Mouse (Mus musculus) kidney, postnatal 0 days (tissue): Measurements from ENCODE around the gene Tbc1d22a. TPM values are rescaled to one million over a fixed set of nuclear protein-coding genes. Genes with fewer than 3 reads are reported as not detected.

Experiments used
- ATAC-seq: fragments of 200-750 bp; cut with Nextera tagmentation; replicated peaks from 2 replicates; pipeline ENCODE4 v1.8.0; 2017; ENCODE audit warnings: low read depth, moderate number of reproducible peaks, moderate TSS enrichment, moderate library complexity; ENCODE audit not compliant: low FRiP score
- DNase-seq: peaks from one replicate; pipeline ENCODE4 v3.0.0-alpha.2; 2016; ENCODE audit warnings: low spot score
- H3K27ac ChIP-seq: fragments of 300-500 bp; sonication (generic); 2 replicates; pipeline ENCODE4 v1.5.1; 2014; ENCODE audit warnings: mild to moderate bottlenecking
- H3K27me3 ChIP-seq: fragments of 300-500 bp; sonication (generic); 2 replicates; pipeline ENCODE4 v1.6.1; 2014; ENCODE audit warnings: low read length, mixed read lengths; ENCODE audit not compliant: insufficient read depth
- H3K36me3 ChIP-seq: fragments of 300-500 bp; sonication (generic); 2 replicates; pipeline ENCODE4 v1.6.1; 2014; ENCODE audit warnings: low read length, mixed read lengths; ENCODE audit not compliant: insufficient read depth
- H3K4me1 ChIP-seq: fragments of 300-500 bp; sonication (generic); replicated peaks from 2 replicates; pipeline ENCODE4 v1.6.1; 2014; ENCODE audit warnings: antibody characterized with exemption, low read length, mixed read lengths; ENCODE audit not compliant: insufficient read depth
- H3K4me2 ChIP-seq: fragments of 300-500 bp; sonication (generic); 2 replicates; pipeline ENCODE4 v1.6.1; 2014; ENCODE audit warnings: mild to moderate bottlenecking, low read length, moderate library complexity, mixed read lengths
- H3K4me3 ChIP-seq: fragments of 300-500 bp; sonication (generic); replicated peaks from 2 replicates; pipeline ENCODE4 v1.5.1; 2014; ENCODE audit warnings: low read depth, low read length
- H3K9ac ChIP-seq: fragments of 300-500 bp; sonication (generic); 2 replicates; pipeline ENCODE4 v1.6.1; 2014; ENCODE audit warnings: low read depth, low read length
- H3K9me3 ChIP-seq: fragments of 300-500 bp; sonication (generic); replicated peaks from 2 replicates; pipeline ENCODE4 v1.6.1; 2016; ENCODE audit warnings: low read length, inconsistent platforms, mixed read lengths
- CTCF ChIP-seq: IDR thresholded peaks from 2 replicates; pipeline ENCODE4 v1.5.1; 2016; ENCODE audit warnings: antibody characterized with exemption, low read depth, mild to moderate bottlenecking, moderate library complexity
- WGBS: fragments of 180-500 bp; shearing (Covaris S2); extraction: QIAGEN DNeasy Blood & Tissue Kit; methylation state at CpG from one replicate; pipeline ENCODE4 v1.1.7; 2014; 5-methylcytosine and 5-hydroxymethylcytosine counted together
- polyA plus RNA-seq: library from polyadenylated mRNA; unstranded; fragments of >200 nt; fragmentation: Nextera tagmentation; extraction: Ambion mirVana; gene quantifications from 2 replicates; pipeline ENCODE4 v1.2.1, GENCODE M21; 2015

Tbc1d22a gene
- polyA plus RNA-seq, 1 experiment from 2014 or later: 12.7 TPM

DNA sequence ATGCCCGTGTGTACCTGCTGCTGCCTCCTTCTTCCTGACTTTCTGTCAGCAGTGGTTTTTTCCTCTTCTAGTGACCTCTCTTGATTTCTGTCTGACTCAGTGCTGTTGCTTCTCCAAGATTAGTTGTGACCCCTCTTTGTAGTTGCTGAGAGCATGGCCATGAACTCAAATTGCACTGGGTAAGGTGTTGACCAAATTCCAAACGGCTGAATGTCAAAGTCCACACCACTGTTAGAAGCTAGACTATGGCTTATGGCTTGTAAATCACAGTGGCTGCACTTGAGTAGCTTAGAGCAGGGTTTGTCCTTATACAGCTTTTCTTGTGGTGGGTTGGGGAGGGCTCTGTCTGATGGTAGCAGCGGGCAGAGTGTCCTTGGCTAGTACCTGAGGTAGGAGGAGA, 156.6 kb downstream of the Tbc1d22a start:
- no peak for TF ChIP-seq CTCF
- Histone ChIP-seq H3K4me2 (no peak overlapping the region), H3K4me1 (no peaks in the 10 kb centered on the region), H3K36me3 (no peaks in the 10 kb centered on the region), H3K9me3 (no peaks in the 10 kb centered on the region), H3K9ac (no peak overlapping the region), H3K27ac (no peak overlapping the region), H3K4me3 (no peak overlapping the region), H3K27me3 (no peaks in the 10 kb centered on the region)
- DNase-seq (no peak), ATAC-seq (no peak)
- 61% methylated on average over 3 of the region's 3 CpGs for WGBS

DNA sequence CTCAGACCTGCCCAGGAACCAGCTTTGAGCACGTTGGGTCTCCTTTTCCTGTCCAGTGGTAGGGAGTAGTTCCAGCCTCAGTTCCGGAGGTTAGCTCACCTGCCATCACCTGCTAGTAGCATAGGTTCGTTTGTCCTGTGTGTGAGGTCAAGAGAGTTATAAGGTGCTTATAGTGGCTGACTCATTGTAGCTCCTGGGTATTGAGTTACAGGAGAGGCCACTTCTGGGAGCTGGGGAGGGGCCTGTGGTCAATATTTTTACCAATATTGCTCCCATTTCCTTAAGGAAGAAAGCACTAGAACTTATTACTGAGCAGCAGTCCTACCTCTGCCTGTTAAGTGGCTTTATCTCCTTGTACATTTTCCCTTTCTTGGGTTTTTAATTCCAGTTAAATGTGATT, 161.0 kb downstream of the Tbc1d22a start:
- Histone ChIP-seq H3K4me1 (no peaks in the 10 kb centered on the region), H3K9me3 (no peaks in the 10 kb centered on the region), H3K36me3 (no peaks in the 10 kb centered on the region), H3K27me3 (no peaks in the 10 kb centered on the region), H3K9ac (no peak overlapping the region), H3K4me3 (no peak overlapping the region), H3K27ac (no peak overlapping the region), H3K4me2 (no peak overlapping the region)
- DNase-seq (no peak), ATAC-seq (no peak)
- TF ChIP-seq CTCF: no peak
- 51% methylated on average over 3 of the region's 3 CpGs for WGBS

DNA sequence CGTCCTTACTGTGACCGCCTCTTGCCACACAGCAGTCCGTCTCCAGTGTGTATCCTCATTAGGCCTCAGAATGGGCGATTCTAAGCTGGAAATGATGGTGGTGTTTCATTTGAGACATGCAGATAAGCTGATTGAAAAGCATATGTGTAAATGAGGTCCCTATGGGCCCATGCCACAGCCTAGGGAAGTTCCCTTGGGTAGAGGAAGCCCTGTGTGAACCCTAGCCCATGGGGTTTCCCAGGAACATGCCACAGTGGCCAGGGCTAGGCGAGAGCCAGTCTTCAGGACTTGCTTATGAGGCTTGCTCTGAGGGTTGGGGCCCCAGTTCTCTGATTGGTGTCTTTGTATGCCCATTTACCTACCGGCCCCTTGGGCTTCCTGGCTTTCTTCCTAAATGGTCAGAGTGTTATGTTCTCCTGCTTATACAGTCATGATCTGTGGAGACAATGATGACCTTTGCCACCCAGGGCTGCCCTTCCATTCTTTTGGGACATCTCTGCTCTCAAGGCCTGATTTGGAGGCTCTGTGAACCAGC, 161.7 kb downstream of the Tbc1d22a start:
- 71% methylated on average over 6 of the region's 6 CpGs for WGBS
- no peak overlapping the region for H3K27ac ChIP-seq
- H3K27me3 ChIP-seq: no peaks in the 10 kb centered on the region
- H3K4me1 ChIP-seq: no peaks in the 10 kb centered on the region
- no peak for TF ChIP-seq CTCF
- H3K36me3 ChIP-seq: no peaks in the 10 kb centered on the region
- no peak overlapping the region for H3K4me2 ChIP-seq
- no peaks in the 10 kb centered on the region for H3K9me3 ChIP-seq
- ATAC-seq (no peak), DNase-seq (no peak)
- H3K4me3 ChIP-seq: no peak overlapping the region
- no peak overlapping the region for H3K9ac ChIP-seq

DNA sequence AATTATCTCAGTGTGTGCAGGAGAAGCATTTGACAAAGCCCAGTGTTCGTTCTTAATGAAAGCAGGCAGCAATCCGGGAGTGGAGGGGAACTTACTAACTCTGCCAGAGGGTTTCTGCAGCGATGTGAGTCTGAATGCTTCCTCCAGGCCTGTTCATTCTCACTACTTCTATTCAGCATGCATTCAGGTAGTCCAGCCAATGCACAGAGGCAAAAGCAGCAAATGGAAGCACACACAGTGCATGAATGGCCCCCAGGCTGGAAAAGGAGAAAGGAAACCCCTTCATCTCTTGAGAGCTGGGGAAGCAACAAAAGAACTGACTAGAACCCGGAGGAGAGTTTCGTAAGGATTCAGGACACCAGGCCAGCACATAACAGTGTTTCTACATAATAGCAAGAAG, 169.0 kb downstream of the Tbc1d22a start:
- no peaks in the 10 kb centered on the region for H3K36me3 ChIP-seq
- no peak for DNase-seq

DNA sequence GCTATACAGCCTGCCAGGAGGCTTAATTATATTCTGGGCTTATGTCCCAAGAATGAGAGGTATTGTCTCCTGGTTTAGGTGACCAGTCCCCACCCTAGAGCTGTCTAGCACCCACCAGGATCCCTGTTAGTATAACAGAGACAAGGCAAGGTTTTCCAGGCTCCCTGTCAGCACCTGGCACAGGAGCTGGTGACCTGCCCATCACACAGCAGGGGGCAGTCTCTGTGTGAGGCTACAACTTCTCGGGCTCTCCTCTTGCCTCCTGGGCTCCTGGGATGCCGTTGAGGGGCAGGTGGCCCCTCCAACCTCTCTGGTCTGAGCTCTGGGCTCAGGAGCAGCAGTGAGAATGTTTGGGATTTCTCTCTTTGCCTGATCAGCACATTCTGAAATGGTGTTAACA, 171.2 kb downstream of the Tbc1d22a start:
- WGBS: 52% methylated on average over 2 of the region's 2 CpGs
- no peaks in the 10 kb centered on the region for H3K4me1 ChIP-seq
- H3K36me3 ChIP-seq: no peaks in the 10 kb centered on the region
- no peak overlapping the region for H3K27ac ChIP-seq
- H3K27me3 ChIP-seq: no peaks in the 10 kb centered on the region
- no peaks in the 10 kb centered on the region for H3K9me3 ChIP-seq
- no peak overlapping the region for H3K4me2 ChIP-seq
- no peak overlapping the region for H3K4me3 ChIP-seq
- no peak overlapping the region for H3K9ac ChIP-seq
- ATAC-seq (no peak), DNase-seq (no peak)
- no peak for TF ChIP-seq CTCF

More for the DNA sequence above, 169.0 kb downstream of the Tbc1d22a start:
- 80% methylated on average over 5 of the region's 5 CpGs for WGBS
- no peak for TF ChIP-seq CTCF
- no peak for ATAC-seq
- Histone ChIP-seq H3K27me3 (no peaks in the 10 kb centered on the region), H3K9me3 (no peaks in the 10 kb centered on the region), H3K4me2 (no peak overlapping the region), H3K4me1 (no peaks in the 10 kb centered on the region), H3K27ac (no peak overlapping the region), H3K4me3 (no peak overlapping the region), H3K9ac (no peak overlapping the region)

DNA sequence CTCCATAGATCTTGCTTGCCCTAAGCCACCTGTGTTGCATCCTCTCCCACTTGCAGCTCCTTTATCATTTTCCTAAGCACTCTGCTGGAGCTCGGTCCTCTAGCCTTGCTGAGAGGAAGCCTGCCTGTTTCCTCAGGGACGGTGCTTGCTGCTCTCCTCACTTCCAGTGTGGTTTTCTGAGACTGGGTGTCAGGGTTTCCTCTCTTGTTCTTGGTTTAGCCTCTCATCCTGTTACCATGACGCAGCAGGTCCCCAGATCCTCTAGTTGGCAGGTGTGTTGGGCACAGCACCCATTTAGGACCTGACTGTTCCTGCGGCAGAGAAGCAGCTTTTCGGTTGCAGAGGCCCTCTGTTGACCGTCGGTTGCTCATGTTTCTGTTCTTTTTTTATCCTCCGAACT, 172.1 kb downstream of the Tbc1d22a start:
- Histone ChIP-seq H3K27ac (no peak overlapping the region), H3K4me1 (no peaks in the 10 kb centered on the region), H3K4me2 (no peak overlapping the region), H3K27me3 (no peaks in the 10 kb centered on the region), H3K9me3 (no peaks in the 10 kb centered on the region), H3K4me3 (no peak overlapping the region), H3K36me3 (no peaks in the 10 kb centered on the region), H3K9ac (no peak overlapping the region)
- whole genome bisulfite sequencing: 79% methylated on average over 8 of the region's 8 CpGs
- DNase-seq (no peak), ATAC-seq (no peak)
- TF ChIP-seq CTCF: no peak

DNA sequence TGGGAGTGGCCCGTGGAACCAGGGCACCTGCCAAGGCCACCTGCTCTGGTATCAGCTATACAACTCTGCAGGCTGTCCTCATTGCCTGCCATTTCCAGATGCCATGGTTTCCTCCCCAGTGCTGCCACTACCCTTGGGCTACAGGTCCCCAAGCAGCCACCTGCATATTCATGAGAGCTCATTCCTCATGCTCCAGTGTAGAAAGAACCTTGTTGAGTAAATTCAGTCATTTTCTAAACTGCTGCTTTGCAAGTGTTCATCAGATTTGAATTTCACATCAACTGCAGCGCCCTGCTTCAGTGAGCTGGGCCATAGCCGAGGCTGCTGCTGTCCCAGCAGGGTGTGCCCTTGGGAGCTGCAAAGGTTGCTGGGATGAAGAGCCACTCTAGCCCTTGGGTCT, 174.3 kb downstream of the Tbc1d22a start:
- no peak for TF ChIP-seq CTCF
- no peak overlapping the region for H3K4me2 ChIP-seq
- ATAC-seq (no peak), DNase-seq (no peak)
- WGBS: 64% methylated on average over 3 of the region's 3 CpGs
- H3K9me3 ChIP-seq: no peaks in the 10 kb centered on the region
- no peaks in the 10 kb centered on the region for H3K27me3 ChIP-seq
- no peaks in the 10 kb centered on the region for H3K36me3 ChIP-seq
- H3K4me3 ChIP-seq: no peak overlapping the region
- H3K9ac ChIP-seq: no peak overlapping the region
- H3K4me1 ChIP-seq: no peaks in the 10 kb centered on the region
- peak overlapping the region; percentile 22; the same call in 1 of the 2 replicates for H3K27ac ChIP-seq
